15 mouse cellular contexts compared by ENCODE assay signal in the genomic region with DNA sequence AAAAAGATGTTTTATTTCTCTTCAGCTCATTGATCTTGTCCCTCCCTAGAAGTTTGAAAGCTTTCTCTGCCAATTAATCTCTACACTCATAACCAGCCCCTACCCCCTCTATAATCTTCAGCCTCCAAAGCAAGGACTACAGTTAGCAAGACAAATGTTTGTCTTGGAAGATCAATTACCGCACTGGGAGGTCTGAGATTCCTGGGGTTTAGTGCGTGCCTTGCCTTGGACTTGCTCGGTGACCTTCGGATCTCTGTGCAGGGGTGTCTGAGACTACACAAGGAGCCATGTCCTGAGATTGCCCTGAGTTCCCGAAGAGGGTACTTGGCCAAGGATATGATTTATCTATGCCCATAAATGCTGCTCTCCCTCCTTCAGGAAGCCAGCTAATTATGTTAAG. TPM values are rescaled to one million over a fixed set of nuclear protein-coding genes. Genes with fewer than 3 reads are reported as not detected.
A peak's percentile ranks its signal among the peaks of the same experiment; 100 is the strongest.
DNase-seq lines count a peak whose midpoint lies in the region; ATAC-seq and TF ChIP-seq lines count a peak whose summit lies in the region.
"Had no signal": no experiment of that assay in that cellular context is flagged by ENCODE, and none has a peak within 500 bp of the region (broad histone marks: within the 10 kb centered on the region; RNA-seq: fewer than 3 reads in every experiment).

No protein-coding gene starts in this region.

- no peaks in the 10 kb centered on the region for H3K27me3 ChIP-seq in limb, embryonic 14.5 days (ENCODE audit: control insufficient read depth, insufficient read depth, low read length)
- no peaks in the 10 kb centered on the region for H3K27me3 ChIP-seq in limb, embryonic 10.5 days (ENCODE audit: low read depth, poor library complexity, severe bottlenecking)
- H3K27me3 ChIP-seq: hindbrain, embryonic 12.5 days; midbrain, embryonic 12.5 days had no signal

- no peak for DNase-seq in limb, embryonic 14.5 days (ENCODE audit: low spot score)
- DNase-seq in limb, embryonic 10.5 days (ENCODE audit: low spot score): no peak
- DNase-seq in R1 (ENCODE audit: low read depth, low spot score): peak; percentile 42
- DNase-seq in kidney, adult 11 months: peak; percentile 87
- peak; percentile 70 to 88 for DNase-seq in kidney, postnatal 25 days
- no peak for DNase-seq in cerebellum, adult 8-10 months
- no peak for DNase-seq in thymus, postnatal 10 days (ENCODE audit: low spot score in 2 of 2)
- no peak for DNase-seq in left cerebral cortex, adult 9 months (ENCODE audit: low spot score in 2 of 2)
- DNase-seq: B cell, adult 2 months; cerebellum, adult 9-11 months; gastrocnemius, postnatal 14 days; thymus, postnatal 25 days had no signal

- no peaks in the 10 kb centered on the region for H3K9me3 ChIP-seq in limb, embryonic 14.5 days (ENCODE audit: control insufficient read depth, low read length)
- no peaks in the 10 kb centered on the region for H3K9me3 ChIP-seq in limb, embryonic 10.5 days (replicated peaks)
- H3K9me3 ChIP-seq: hindbrain, embryonic 12.5 days; midbrain, embryonic 12.5 days had no signal

- H3K4me1 ChIP-seq in limb, embryonic 14.5 days (ENCODE audit: control insufficient read depth, insufficient read depth, low read length): 0 out of 2 replicates have a peak, but pooled peaks cover 5% of the 10 kb centered on the region
- peaks cover 11% of the 10 kb centered on the region for H3K4me1 ChIP-seq in limb, embryonic 10.5 days
- H3K4me1 ChIP-seq: hindbrain, embryonic 12.5 days; midbrain, embryonic 12.5 days had no signal

- no peak overlapping the region for H3K27ac ChIP-seq in limb, embryonic 14.5 days (replicated peaks; ENCODE audit: low read depth, low read length)
- H3K27ac ChIP-seq in limb, embryonic 10.5 days: no peak overlapping the region
- H3K27ac ChIP-seq: hindbrain, embryonic 12.5 days; midbrain, embryonic 12.5 days had no signal

- H3K4me2 ChIP-seq in limb, embryonic 14.5 days (replicated peaks; ENCODE audit: low read depth, low read length, severe bottlenecking): no peak overlapping the region
- H3K4me2 ChIP-seq: hindbrain, embryonic 12.5 days; midbrain, embryonic 12.5 days had no signal

- 49% methylated on average over 5 of the region's 5 CpGs for WGBS in limb, embryonic 14.5 days
- 63% methylated on average over 5 of the region's 5 CpGs for WGBS in limb, embryonic 10.5 days

- ATAC-seq in limb, embryonic 14.5 days (ENCODE audit: low FRiP score, low read depth): peak; percentile 41
- ATAC-seq: forebrain, embryonic 16.5 days had no signal

- no peak for TF ChIP-seq POLR2A in limb, embryonic 14.5 days (IDR thresholded peaks at IDR 0.05; ENCODE audit: borderline replicate concordance, extremely low read depth, insufficient read depth, insufficient read length)

- H3K4me3 ChIP-seq in limb, embryonic 14.5 days (replicated peaks; ENCODE audit: low read length): no peak overlapping the region
- H3K4me3 ChIP-seq in limb, embryonic 10.5 days: no peak overlapping the region
- H3K4me3 ChIP-seq: hindbrain, embryonic 12.5 days; midbrain, embryonic 12.5 days had no signal

- no peak overlapping the region for H3K9ac ChIP-seq in limb, embryonic 14.5 days (ENCODE audit: low read depth, low read length, severe bottlenecking)
- H3K9ac ChIP-seq: hindbrain, embryonic 12.5 days; midbrain, embryonic 12.5 days had no signal

- no peaks in the 10 kb centered on the region for H3K36me3 ChIP-seq in limb, embryonic 14.5 days (ENCODE audit: control insufficient read depth, insufficient read depth, low read length)
- peaks cover 15% of the 10 kb centered on the region for H3K36me3 ChIP-seq in limb, embryonic 10.5 days
- H3K36me3 ChIP-seq: midbrain, embryonic 12.5 days had no signal

RNA-seq across cellular contexts. Expression of gene Lsm3, which starts 17.6 kb away (rescaled TPM):
- polyA plus RNA-seq in limb, embryonic 14.5 days (2012; rRNA removed): 105 and 137 TPM in 2 replicates
- 229 and 253 TPM in 2 replicates for polyA plus RNA-seq in limb, embryonic 14.5 days (2014; fragmentation: Nextera tagmentation; extraction: Ambion mirVana)
- 460 and 503 TPM in 2 replicates for polyA plus RNA-seq in limb, embryonic 10.5 days (2016; fragmentation: Nextera tagmentation; extraction: Ambion mirVana)

RNA-seq across cellular contexts. Expression of gene Xpc, which starts 17.7 kb away (rescaled TPM):
- 10.1 and 11.6 TPM in 2 replicates for polyA plus RNA-seq in limb, embryonic 14.5 days (2012; rRNA removed)
- polyA plus RNA-seq in limb, embryonic 14.5 days (2014; fragmentation: Nextera tagmentation; extraction: Ambion mirVana): 14.2 and 16.7 TPM in 2 replicates
- polyA plus RNA-seq in limb, embryonic 10.5 days (2016; fragmentation: Nextera tagmentation; extraction: Ambion mirVana): 25.0 and 27.0 TPM in 2 replicates

RNA-seq across cellular contexts. Expression of gene Tmem43, which starts 59.9 kb away (rescaled TPM):
- polyA plus RNA-seq in limb, embryonic 14.5 days (2012; rRNA removed): 60.3 and 70.0 TPM in 2 replicates
- 64.8 and 65.7 TPM in 2 replicates for polyA plus RNA-seq in limb, embryonic 14.5 days (2014; fragmentation: Nextera tagmentation; extraction: Ambion mirVana)
- 60.3 and 60.4 TPM in 2 replicates for polyA plus RNA-seq in limb, embryonic 10.5 days (2016; fragmentation: Nextera tagmentation; extraction: Ambion mirVana)

Comparison
In these comparisons a context has a peak if more than half of its experiments do, and no peak if none do; other contexts are left out.
1. DNase-seq: peak in R1 (single experiment), kidney, adult 11 months (single experiment) and kidney, postnatal 25 days (2 of 2); none in limb, embryonic 14.5 days (single experiment), limb, embryonic 10.5 days (single experiment), cerebellum, adult 8-10 months (single experiment), thymus, postnatal 10 days (0 of 2) and left cerebral cortex, adult 9 months (0 of 2).